Mouse (Mus musculus): Measurements from ENCODE around the gene Syne1.

The Syne1 gene

DNA sequence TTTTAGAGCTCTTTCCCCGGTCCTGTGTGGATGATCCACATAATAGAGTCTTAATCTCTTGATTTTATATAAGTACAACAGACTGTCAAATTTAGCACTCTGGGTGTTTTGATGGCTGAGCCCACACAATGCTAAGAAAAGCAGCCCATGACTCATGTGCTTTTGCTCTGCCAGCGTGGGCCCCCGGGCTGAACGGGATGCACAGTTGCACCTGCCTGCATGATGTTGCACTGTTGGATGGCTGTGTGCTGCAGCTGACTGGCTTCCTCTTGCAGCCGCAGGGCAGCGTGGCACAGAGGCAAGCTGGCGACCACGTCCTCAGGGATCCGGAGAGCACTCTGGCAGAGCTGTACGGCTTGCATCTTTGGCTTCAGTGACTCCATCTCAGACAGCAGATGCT lies 347.4 kb downstream of the Syne1 start:
- DNase-seq (ENCODE audit: low spot score) = no peak

DNA sequence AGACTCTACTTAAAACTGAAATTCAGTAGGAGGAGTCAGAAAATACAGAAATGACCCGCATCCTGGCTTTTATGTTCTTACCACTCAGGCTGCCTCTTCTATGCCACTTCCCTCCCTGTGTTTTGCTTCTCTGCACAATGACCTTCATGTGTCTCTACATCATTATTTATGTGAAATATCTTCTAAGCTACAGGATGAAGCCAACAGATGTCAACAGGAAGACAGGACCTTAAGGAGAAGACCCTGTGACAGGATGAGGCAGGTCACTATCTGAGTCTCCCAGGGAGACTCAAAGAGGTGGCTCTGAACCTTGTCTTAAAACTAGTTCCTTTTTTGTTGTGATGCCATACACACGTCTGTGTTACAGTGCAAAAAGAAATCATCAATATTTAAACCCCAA lies 353.9 kb downstream of the Syne1 start:
- DNase-seq (ENCODE audit: low spot score) = no peak

DNA sequence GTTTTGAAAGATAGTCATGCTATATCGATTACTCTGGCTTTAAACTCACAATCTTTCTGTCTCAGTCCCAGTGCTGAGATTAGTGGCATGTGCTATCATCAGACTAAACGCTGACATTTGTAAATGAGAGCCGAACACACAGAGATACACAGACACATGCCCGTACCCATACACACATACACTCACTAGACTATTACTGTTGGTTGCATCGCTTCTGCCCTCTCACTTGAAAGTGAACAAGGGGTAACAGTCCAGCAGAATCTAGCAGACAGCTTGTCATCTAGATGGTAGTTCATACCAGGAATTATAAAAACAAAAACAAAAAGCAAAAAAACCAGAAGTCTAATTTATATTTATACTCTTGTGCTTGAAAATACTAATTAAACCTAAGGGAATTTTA lies 355.0 kb downstream of the Syne1 start:
- DNase-seq (ENCODE audit: low spot score) = no peak

DNA sequence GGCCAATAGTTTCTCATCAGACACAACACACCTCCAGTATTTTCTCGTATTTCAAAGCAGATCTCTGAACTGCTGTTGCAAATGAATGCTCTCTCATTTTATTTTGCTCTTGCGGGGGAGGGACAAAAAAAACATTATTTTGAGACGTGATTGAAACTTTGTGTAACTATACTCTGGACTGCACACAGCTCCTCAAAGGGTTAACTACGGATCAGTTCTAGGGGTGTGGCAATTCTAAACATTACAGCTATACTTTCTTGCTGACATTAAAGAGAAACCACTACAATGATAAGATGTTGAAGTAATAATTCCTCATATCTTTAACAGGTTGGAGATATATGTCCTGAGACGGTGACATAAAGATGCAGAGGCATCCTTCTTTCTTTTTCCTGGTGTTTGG lies 356.0 kb downstream of the Syne1 start:
- DNase-seq (ENCODE audit: low spot score) = no peak

DNA sequence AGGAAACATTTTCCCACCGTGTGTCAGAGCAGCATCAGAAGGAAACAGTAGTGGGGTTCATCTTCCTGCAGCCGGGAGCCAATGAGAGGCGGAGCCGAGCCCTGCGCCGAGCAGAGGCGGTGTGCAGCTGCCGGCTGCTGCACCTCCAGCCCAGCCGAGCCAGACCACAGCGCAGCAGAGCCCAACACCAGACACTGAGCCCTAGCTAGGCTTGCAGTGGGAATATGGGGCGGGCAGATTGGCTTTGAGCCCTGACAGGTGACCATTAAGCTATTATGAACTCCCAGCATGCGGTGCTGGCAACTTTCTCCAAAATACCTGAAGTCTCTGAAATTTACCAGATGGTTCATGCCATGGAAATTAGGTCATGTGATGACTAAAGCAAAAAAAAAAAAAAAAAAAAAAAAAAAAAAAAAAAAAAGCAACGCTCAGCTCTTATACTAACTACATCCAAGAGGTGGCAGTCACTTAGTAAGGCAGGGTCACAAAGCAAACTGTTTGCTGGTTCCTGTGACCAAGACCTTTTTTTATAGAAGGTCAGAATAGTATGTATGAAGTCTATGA lies 356.5 kb downstream of the Syne1 start:
- DNase-seq (ENCODE audit: low spot score) = peak; percentile 61

DNA sequence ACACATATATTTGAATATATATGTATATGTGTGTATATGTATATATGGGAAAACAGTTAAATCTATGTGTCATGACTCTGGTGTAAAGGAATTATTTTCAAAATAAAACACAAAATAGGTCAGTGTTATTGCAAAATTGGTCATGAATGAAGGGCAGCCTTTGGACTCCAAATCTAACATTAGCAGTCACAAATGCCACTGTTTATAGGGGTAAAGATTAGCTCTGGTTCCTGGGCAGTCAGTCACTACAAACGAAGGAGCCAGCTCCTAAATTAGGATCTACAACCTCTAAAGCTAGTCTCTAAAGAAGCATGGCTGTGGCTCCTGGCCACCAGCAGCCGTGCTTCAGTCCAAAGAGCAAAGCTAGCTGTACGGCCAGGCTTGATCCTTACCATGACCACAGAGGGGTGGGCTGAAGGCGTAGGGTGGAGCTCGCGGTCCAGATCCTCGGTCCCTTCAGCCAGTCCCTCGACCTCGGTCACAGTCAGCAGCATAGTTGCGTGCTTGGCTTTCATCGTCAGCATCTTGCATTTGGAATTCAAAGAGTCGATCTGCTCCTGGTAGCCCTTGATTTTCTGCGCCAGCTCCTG lies 357.1 kb downstream of the Syne1 start:
- DNase-seq (ENCODE audit: low spot score) = no peak

DNA sequence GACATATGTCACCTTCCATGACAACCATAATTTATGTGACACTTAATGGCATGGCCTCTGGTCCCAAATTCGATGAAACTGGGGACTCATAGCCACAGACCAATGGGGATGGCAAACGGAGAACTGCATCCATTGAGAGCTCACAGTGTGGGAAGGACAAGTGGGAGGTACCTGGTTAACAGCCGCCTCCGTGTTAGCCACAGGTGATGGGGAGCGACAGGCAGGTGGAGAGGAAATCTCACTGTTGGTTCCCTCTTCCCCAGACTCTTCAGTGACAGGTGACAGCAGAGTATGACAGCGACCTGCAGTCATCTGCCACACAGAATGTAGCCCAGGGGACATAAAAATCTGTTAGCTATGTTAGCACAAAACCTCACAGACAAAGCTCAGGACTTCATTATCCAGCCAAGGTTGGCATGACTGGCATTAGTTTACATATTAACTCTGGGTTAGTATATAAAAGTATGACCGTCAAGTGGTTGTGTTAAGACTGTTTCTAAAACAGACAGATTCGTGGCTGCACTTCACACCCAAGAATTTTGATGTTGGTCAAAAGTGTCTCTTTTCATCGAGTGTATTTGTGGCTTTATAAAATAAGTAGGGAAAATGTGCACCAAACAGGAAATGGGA lies 358.3 kb downstream of the Syne1 start:
- DNase-seq (ENCODE audit: low spot score) = no peak

DNA sequence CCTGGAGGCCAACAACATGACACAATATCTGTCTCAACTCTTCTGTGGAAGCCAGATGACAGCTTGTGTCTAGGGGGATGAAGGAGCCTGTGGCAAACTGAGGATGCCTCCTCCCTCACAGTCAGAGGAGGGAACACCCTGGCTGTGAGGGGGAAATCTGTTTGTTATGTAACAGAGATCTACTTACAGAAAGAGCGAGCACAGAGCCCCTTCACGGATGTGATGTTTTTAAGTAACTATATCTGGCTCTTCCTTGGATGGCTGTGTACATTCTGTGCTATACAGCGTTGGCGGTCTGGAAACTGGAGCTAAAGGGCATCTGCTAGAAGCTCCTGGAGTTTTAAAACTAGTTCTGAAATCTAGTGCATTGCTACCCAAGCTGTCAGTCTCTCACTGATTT lies 360.5 kb downstream of the Syne1 start:
- no peak for DNase-seq (ENCODE audit: low spot score)

DNA sequence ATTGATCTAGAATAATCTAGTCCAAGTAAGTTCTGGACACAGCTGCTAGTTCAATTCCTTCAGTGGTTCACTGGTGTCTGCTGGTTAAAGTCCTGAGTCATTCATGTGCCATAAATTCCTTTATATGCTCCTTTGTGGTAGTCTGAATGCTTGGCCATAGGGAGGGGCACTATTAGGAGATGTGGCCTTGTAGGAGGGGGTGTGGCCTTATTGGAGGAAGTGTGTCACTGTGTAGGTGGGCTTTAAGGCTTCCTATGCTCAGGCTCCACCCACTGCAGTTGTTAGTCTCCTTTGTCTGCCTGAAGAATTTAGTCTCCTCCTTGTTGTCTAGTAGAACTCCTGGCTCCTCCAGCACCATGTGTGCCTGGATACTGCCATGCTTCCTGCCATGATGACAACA lies 362.4 kb downstream of the Syne1 start:
- DNase-seq (ENCODE audit: low spot score) = no peak

DNA sequence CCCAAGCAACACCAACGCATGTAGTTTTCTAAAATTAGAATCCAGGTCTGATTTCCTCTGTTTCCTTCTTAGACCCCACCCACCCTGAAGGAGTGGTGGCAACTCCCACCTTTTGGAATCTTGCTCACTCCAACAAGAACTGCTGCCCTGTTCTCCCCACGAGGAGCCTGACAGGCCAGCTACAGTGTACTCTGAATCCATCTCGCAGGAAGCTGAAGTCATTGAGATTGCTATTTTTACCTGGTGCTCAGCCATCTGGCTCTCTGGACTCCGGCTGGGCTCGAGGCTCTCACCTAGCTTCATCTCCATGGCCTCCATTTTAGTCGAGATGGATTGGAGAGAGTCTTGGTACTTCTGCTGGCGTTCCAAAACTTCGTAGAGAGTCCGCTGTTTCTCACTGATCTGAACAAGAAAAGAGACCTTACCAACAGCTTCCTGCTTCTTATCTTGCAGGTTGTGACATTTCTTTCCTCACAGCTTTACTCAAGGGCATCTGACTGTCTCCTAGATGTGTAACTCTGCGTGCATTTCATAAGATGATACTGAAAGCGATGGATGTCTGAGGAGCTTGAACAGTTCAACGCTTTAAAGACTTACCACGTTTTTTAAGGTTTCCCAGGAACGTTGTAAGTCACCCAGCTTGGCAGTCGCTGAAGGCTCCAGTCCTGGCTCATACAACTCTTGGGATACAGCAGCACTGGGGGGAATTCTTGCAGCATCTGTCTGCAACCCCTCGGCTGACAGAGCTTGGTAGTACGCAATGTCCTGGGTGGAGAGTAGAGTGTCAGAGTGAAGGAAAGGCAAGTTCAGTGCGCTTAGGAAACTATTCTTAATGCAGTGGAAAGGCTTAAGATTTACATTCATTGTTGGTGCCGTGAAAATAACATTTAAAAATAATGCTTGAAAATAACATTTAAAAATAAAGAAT lies 365.9 kb downstream of the Syne1 start:
- DNase-seq (ENCODE audit: low spot score) = no peak

DNA sequence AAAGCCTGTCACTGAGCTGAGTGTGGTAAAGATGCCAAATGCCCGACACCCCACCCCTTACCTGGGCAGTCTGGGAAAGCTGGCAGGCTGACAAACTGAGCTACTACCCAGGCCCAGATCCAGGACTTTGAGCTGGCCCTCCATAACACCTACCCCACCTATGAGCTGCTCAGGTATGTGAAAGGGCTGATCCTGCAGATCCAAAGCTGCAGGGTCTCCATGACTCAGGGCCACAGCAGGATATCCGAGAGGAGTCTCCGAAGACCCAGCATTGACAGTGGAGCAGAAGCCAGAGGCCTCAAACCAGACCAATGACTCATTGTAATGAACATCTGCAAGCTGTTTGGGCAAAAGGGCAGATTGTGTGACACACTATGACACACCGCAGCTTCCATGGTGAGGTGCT lies 369.5 kb downstream of the Syne1 start:
- DNase-seq (ENCODE audit: low spot score) = no peak

DNA sequence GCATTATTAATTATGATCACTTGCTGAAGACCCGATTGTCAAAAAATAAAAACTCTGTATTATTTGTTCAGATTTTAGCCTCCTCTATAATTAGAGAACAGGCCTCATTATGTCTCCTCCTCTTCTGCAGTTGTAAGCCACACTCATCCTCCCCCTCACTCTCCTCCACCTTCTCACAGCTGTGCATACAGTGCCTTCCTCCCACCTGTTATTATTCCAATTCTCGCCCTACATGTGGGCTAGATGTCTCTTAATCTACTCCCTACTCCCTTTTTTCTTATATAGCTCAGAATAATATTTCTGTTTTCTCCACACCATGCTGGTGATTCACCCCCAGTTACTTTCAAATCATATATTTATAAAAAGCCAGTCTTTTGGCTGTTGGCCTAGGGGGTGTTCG lies 371.4 kb downstream of the Syne1 start:
- no peak for DNase-seq (ENCODE audit: low spot score)

DNA sequence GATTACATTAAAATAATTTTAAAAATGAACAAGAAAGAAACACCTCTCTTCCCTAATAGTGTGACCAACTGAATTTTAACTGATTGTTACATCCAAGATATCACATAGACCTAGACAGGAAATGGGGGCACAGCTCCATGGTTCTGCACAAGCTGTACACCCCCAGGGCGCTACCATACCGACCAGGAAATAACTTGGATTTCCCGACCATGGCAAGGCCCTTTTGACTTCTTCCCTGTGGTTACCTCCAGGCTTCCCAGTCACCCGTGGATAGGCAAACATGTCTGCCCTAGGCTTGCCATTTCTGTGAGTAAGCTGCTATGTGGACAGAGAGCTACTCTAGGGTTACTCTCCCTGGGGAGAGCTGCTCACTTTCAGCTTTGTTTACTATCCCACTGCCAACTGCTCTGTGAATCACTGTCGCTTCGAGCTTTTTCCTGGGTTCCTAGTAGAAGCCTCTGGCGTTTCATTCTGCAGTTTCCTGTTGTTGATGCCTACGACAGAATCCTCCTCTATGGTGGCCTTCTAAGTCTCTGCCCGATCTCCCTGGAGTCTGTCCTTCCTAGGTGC lies 373.8 kb downstream of the Syne1 start:
- no peak for DNase-seq (ENCODE audit: low spot score)

DNA sequence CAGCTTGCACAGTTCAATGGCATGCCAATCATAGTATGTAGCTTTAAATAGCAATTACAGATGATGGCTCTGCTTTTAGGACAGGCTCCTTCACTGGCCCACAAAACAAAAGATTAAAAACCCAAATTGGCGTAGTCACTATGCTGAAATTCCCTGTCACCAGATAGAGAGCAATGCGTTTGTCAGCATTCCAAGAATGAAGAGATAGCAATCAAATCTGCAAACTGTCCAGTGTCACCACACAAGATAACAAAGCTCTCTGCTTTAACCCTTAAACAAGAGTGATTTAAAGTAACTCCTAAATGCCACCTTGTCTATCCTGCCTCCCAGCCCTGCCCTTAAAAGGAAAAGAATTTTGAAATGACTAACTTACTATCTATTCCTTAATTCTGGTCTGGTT lies 374.9 kb downstream of the Syne1 start:
- no peak for DNase-seq (ENCODE audit: low spot score)

DNA sequence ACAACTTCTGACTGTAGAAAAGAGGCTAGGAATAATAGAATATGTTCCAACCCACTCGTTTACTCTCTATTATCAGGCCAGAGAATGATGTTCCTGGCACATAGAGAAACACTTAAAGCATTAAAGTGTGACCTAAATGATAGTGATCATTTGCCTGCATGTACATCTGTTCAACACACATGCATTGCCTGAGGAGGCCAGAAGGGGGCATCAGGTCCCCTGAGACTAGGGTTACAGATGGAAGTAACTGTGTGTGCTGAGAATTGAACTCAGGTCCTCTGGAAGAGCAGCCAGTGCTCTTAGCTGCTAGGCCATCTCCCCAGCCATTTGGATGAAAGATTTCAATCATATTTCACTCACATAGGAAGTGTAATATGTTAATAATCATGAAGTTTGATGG lies 380.9 kb downstream of the Syne1 start:
- DNase-seq (ENCODE audit: low spot score) = no peak

DNA sequence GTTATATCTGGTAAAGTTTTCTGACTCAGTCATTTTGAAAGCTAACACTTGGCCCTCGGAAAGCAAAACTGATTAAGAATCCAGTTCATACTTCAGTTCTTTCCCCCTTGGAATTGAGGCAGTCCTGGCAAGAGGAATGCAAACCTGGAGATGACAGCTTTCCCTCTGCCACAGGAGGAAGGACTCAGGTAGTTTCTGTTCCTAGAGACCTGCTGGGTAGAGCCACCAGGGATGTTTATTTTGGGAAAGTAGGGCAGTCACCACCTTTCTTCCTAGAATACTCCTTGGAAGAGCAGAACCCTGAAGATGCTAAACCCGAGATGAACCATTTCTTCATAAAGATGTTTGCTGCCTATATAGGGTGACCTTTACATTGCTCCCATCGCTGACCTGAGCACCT lies 383.8 kb downstream of the Syne1 start:
- DNase-seq (ENCODE audit: low spot score) = no peak

DNA sequence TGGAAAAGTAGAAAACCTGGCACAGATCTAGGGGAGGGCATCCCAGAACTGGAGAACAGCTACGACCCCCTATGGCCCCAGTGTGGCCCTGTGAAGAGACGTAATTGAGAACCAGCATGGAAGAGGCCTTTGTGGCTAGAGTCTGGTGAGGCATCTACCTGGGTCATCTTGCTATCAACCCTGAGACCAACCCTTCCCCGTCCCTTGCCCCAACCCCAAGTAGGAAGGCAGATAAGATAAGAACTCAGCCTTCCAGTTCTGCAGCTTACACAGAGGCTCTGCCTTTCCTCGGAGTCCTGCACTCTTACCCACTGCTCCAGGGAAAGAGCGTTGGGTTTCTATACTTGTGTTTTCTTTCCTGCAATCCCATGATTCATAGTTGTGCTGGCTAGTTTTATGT lies 385.8 kb downstream of the Syne1 start:
- no peak for DNase-seq (ENCODE audit: low spot score)

DNA sequence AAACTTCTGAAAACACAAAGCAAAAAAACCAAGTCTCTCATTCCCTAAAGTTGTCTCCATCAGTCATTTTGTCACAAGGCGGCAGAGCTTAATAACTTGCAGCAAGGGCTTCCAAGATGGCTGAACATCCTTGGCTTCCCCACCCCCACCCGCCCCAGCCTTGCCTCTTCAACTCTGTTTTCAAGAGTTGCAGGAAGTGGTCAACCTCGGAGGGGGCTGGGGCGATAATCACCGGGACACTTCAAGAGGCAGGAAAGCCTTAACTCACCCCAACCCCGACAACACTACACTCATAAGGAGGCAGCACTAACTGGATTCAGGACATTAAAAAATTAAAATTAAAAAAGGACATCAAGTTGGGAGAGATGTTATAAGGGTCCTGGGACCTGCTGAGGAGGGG lies 387.5 kb downstream of the Syne1 start:
- no peak for DNase-seq (ENCODE audit: low spot score)

DNA sequence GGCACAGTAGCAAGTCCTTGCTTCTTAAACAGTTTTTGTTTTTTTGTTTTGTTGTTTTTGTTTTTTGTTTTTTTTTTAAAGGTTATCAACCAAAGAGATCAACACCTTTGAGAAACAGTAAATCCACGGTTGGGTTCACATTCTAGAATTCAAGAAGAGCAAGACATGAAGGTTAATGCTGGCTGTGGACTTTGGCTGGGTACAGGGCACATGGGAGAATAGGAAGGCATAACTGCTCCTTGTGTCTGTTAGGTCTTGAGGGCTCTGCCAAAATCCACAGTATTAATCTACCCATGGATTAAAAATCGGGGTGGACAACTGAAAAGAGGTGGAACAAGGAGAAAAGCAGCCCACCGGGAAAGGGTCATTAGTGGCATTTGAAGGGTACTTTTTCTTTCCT lies 388.0 kb downstream of the Syne1 start:
- no peak for DNase-seq (ENCODE audit: low spot score)

DNA sequence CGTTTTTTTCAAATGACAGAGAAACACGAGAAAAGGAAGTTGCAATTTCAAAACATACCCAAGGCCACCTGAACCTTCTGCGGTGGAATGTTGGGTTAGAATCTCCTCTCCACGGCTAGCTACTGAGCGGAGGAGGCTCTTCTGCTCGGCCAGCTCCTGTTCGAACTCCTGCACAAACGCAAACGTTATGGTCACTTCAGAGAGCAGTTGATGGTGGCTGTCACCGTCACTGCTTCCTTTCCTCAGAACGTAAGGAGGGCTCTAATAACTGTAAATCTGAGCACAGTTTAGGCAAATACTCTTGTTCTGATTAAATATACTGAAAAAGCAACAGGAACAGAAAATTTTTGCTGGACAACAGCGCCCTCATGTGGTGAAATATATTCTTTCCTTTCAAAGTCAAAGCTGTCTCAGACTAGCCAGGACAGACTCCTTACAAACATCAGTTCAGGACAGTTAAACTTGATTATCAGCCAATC lies 389.8 kb downstream of the Syne1 start:
- DNase-seq (ENCODE audit: low spot score) = peak; percentile 69

DNA sequence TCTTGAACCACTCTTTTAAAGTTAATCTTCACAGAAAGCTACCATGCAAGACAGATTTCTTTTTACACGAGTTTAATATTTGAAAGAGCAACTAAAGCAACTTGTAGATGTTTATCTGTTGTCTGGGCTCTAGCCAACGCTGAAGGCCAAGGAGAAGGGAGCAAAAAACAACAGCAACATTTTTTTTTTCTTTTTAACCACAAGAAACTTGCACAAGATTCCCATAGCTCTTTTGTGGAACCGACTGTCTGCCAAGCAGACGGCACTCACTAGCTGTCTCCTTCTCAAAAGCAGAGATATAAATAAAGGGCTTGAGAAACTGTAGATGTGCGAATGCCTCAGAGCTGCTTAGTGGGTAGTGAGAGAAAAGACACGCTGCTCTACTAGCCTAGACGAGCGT lies 391.6 kb downstream of the Syne1 start:
- no peak for DNase-seq (ENCODE audit: low spot score)

DNA sequence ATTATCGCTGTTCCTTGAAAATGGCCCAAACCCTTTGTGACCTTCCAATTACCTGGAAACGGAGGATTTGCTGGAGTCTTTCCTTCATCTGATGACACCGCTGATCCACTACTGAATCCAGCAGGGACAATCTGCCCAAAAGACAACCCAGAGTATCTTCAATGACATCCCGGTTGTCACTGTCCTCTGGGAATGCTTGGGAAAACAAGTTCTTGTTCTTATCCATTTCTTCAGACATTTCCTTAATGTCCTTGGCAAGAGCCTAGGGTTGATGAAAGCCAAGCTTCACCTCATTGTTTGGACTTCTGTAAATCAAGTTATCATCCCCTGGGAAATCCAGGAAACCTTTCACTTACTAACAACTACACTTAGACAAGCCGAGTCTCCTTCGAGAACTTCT lies 398.2 kb downstream of the Syne1 start:
- DNase-seq (ENCODE audit: low spot score) = no peak

DNA sequence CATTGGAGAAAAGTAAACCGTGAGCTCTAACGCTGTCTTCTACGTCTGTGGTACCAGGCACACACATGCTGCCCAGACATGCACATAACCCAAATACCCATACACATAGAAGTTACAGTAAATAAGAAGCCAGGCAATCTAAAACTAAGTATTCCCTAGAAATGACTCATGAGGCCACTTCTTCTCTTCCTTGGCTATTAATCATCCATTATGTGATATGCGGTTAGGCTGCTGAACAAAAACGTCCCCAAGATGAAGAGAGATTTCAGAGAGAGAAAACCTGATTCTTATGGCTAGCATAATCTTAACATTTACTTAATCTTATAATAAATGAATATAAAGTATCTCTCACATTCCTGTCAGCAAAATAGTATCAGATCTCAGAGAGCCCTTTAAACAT lies 409.8 kb downstream of the Syne1 start:
- DNase-seq (ENCODE audit: low spot score) = no peak

Measured in testis, postnatal 10 days (tissue).